Mouse (Mus musculus): ENCODE measurements around the gene Gm27027. TPM values are rescaled to one million over a fixed set of nuclear protein-coding genes. Genes with fewer than 3 reads are reported as not detected.

Gene Gm27027
- polyA plus RNA-seq, 1 experiment, result not detected

- DNase-seq (ENCODE audit: low read depth in 1 of 2, low spot score in 2 of 2), result no peak
- no peak overlapping the region for H3K4me3 ChIP-seq (ENCODE audit: extremely low read depth, insufficient read depth, insufficient read length)
- no peaks in the 10 kb centered on the region for H3K36me3 ChIP-seq (ENCODE audit: control insufficient read depth, insufficient read depth, low read length)
- WGBS, result 76% methylated on average over 7 of the region's 7 CpGs
- no peak overlapping the region for H3K27ac ChIP-seq (ENCODE audit: insufficient read depth, low read length)
- TF ChIP-seq POLR2A (IDR thresholded peaks at IDR 0.05; ENCODE audit: low read depth, low read length) (no peak), CTCF (IDR thresholded peaks at IDR 0.05; ENCODE audit: extremely low read depth, insufficient read depth, insufficient read length, insufficient replicate concordance) (no peak)
- no peaks in the 10 kb centered on the region for H3K27me3 ChIP-seq (ENCODE audit: control insufficient read depth, insufficient read depth, low read length)
- no peaks in the 10 kb centered on the region for H3K4me1 ChIP-seq (ENCODE audit: control insufficient read depth, insufficient read depth, insufficient read length)
Observed at GRCm38 (mm10) chr2:93964494-93965160, 31.5 kb downstream of the Gm27027 start.

- Histone ChIP-seq H3K4me1 (ENCODE audit: control insufficient read depth, insufficient read depth, insufficient read length) (no peaks in the 10 kb centered on the region), H3K36me3 (ENCODE audit: control insufficient read depth, insufficient read depth, low read length) (no peaks in the 10 kb centered on the region), H3K27ac (ENCODE audit: insufficient read depth, low read length) (no peak overlapping the region), H3K4me3 (ENCODE audit: extremely low read depth, insufficient read depth, insufficient read length) (no peak overlapping the region), H3K27me3 (ENCODE audit: control insufficient read depth, insufficient read depth, low read length) (no peaks in the 10 kb centered on the region)
- DNase-seq (ENCODE audit: low read depth in 1 of 2, low spot score in 2 of 2), result no peak
- WGBS, result 88% methylated on average over 1 of the region's 1 CpGs
- TF ChIP-seq CTCF (IDR thresholded peaks at IDR 0.05; ENCODE audit: extremely low read depth, insufficient read depth, insufficient read length, insufficient replicate concordance) (no peak), POLR2A (IDR thresholded peaks at IDR 0.05; ENCODE audit: low read depth, low read length) (no peak)
Observed at GRCm38 (mm10) chr2:93963802-93964201, 32.4 kb downstream of the Gm27027 start.

GRCm38 (mm10) chr2:93961716-93962115, 34.4 kb downstream of the Gm27027 start:
- no peak for DNase-seq (ENCODE audit: low read depth in 1 of 2, low spot score in 2 of 2)
- 68% methylated on average over 8 of the region's 8 CpGs for WGBS
- no peaks in the 10 kb centered on the region for H3K4me1 ChIP-seq (ENCODE audit: control insufficient read depth, insufficient read depth, insufficient read length)
- H3K36me3 ChIP-seq (ENCODE audit: control insufficient read depth, insufficient read depth, low read length), result no peaks in the 10 kb centered on the region
- H3K4me3 ChIP-seq (ENCODE audit: extremely low read depth, insufficient read depth, insufficient read length), result no peak overlapping the region
- no peak overlapping the region for H3K27ac ChIP-seq (ENCODE audit: insufficient read depth, low read length)
- H3K27me3 ChIP-seq (ENCODE audit: control insufficient read depth, insufficient read depth, low read length), result peaks cover 8% of the 10 kb centered on the region
- no peak for TF ChIP-seq CTCF (IDR thresholded peaks at IDR 0.05; ENCODE audit: extremely low read depth, insufficient read depth, insufficient read length, insufficient replicate concordance)
- no peak for TF ChIP-seq POLR2A (IDR thresholded peaks at IDR 0.05; ENCODE audit: low read depth, low read length)

- Histone ChIP-seq H3K4me3 (ENCODE audit: extremely low read depth, insufficient read depth, insufficient read length) (no peak overlapping the region), H3K27me3 (ENCODE audit: control insufficient read depth, insufficient read depth, low read length) (peaks cover 18% of the 10 kb centered on the region), H3K4me1 (ENCODE audit: control insufficient read depth, insufficient read depth, insufficient read length) (peaks cover 3% of the 10 kb centered on the region; the same call in 1 of the 2 replicates), H3K27ac (ENCODE audit: insufficient read depth, low read length) (no peak overlapping the region), H3K36me3 (ENCODE audit: control insufficient read depth, insufficient read depth, low read length) (no peaks in the 10 kb centered on the region)
- WGBS, result 79% methylated on average over 8 of the region's 8 CpGs
- no peak for DNase-seq (ENCODE audit: low read depth in 1 of 2, low spot score in 2 of 2)
- no peak for TF ChIP-seq CTCF (IDR thresholded peaks at IDR 0.05; ENCODE audit: extremely low read depth, insufficient read depth, insufficient read length, insufficient replicate concordance)
- TF ChIP-seq POLR2A (IDR thresholded peaks at IDR 0.05; ENCODE audit: low read depth, low read length), result no peak
Observed at GRCm38 (mm10) chr2:93959346-93959745, 36.8 kb downstream of the Gm27027 start.

- Histone ChIP-seq H3K4me3 (ENCODE audit: extremely low read depth, insufficient read depth, insufficient read length) (no peak overlapping the region), H3K27ac (ENCODE audit: insufficient read depth, low read length) (no peak overlapping the region), H3K36me3 (ENCODE audit: control insufficient read depth, insufficient read depth, low read length) (no peaks in the 10 kb centered on the region), H3K4me1 (ENCODE audit: control insufficient read depth, insufficient read depth, insufficient read length) (peaks cover 3% of the 10 kb centered on the region; the same call in 1 of the 2 replicates), H3K27me3 (ENCODE audit: control insufficient read depth, insufficient read depth, low read length) (peaks cover 18% of the 10 kb centered on the region)
- 85% methylated on average over 3 of the region's 3 CpGs for WGBS
- no peak for DNase-seq (ENCODE audit: low read depth in 1 of 2, low spot score in 2 of 2)
- TF ChIP-seq POLR2A (IDR thresholded peaks at IDR 0.05; ENCODE audit: low read depth, low read length) (no peak), CTCF (IDR thresholded peaks at IDR 0.05; ENCODE audit: extremely low read depth, insufficient read depth, insufficient read length, insufficient replicate concordance) (no peak)
Observed at GRCm38 (mm10) chr2:93958216-93958615, 37.9 kb downstream of the Gm27027 start.

- Histone ChIP-seq H3K27ac (ENCODE audit: insufficient read depth, low read length) (no peak overlapping the region), H3K4me1 (ENCODE audit: control insufficient read depth, insufficient read depth, insufficient read length) (peaks cover 3% of the 10 kb centered on the region; the same call in 1 of the 2 replicates), H3K4me3 (ENCODE audit: extremely low read depth, insufficient read depth, insufficient read length) (no peak overlapping the region), H3K27me3 (ENCODE audit: control insufficient read depth, insufficient read depth, low read length) (peaks cover 18% of the 10 kb centered on the region), H3K36me3 (ENCODE audit: control insufficient read depth, insufficient read depth, low read length) (no peaks in the 10 kb centered on the region)
- DNase-seq (ENCODE audit: low read depth in 1 of 2, low spot score in 2 of 2), result no peak
- 85% methylated on average over 8 of the region's 8 CpGs for WGBS
- TF ChIP-seq CTCF (IDR thresholded peaks at IDR 0.05; ENCODE audit: extremely low read depth, insufficient read depth, insufficient read length, insufficient replicate concordance) (no peak), POLR2A (IDR thresholded peaks at IDR 0.05; ENCODE audit: low read depth, low read length) (no peak)
Observed at GRCm38 (mm10) chr2:93957785-93958175, 38.4 kb downstream of the Gm27027 start.

All from spleen, adult 2 months (tissue).